Mouse (Mus musculus) ES-E14 (cell line): ENCODE results near the gene Khsrp. TPM values are rescaled to one million over a fixed set of nuclear protein-coding genes. Genes with fewer than 3 reads are reported as not detected.

Experiments
- DNase-seq: peaks from one replicate; pipeline ENCODE4 v3.0.0-alpha.2; 2013; ENCODE audit warnings: low read depth, low spot score
- H3K27ac ChIP-seq: 2 replicates; pipeline ENCODE4 v1.5.1; 2012; ENCODE audit warnings: low read depth, mild to moderate bottlenecking, low read length, moderate library complexity, mixed read lengths; ENCODE audit not compliant: poor library complexity, insufficient read depth, severe bottlenecking
- H3K36me3 ChIP-seq: 2 replicates; pipeline ENCODE4 v1.6.1; 2012; ENCODE audit warnings: mild to moderate bottlenecking, low read length, moderate library complexity, mixed read lengths; ENCODE audit not compliant: control insufficient read depth, poor library complexity, insufficient read depth, severe bottlenecking
- H3K4me1 ChIP-seq, 2 experiments: fragments of 150-350 bp in 1 of 2; sonication (generic) in 1 of 2; 2 replicates each; pipeline ENCODE4 v1.6.1; 2012; ENCODE audit warnings: low read length in 2 of 2, mild to moderate bottlenecking in 1 of 2, mixed read lengths in 1 of 2; ENCODE audit not compliant: control insufficient read depth in 2 of 2, insufficient read depth in 2 of 2, poor library complexity in 1 of 2
- H3K4me3 ChIP-seq, 2 experiments: fragments of 150-350 bp in 1 of 2; sonication (generic) in 1 of 2; 2 replicates each; pipeline ENCODE4 v1.5.1; 2012; ENCODE audit warnings: low read length in 2 of 2, low read depth in 1 of 2, mild to moderate bottlenecking in 1 of 2, mixed read lengths in 1 of 2; ENCODE audit not compliant: insufficient read depth in 1 of 2, poor library complexity in 1 of 2, severe bottlenecking in 1 of 2
- H3K9ac ChIP-seq: 2 replicates; pipeline ENCODE4 v1.6.1; 2012; ENCODE audit warnings: low read depth, mild to moderate bottlenecking, low read length, mixed read lengths; ENCODE audit not compliant: poor library complexity, insufficient read depth, severe bottlenecking
- H3K9me3 ChIP-seq: fragments of 150-350 bp; sonication (generic); 2 replicates; pipeline ENCODE4 v1.6.1; 2012; ENCODE audit warnings: low read depth, mild to moderate bottlenecking, low read length; ENCODE audit not compliant: control insufficient read depth, insufficient read depth
- CHD2 ChIP-seq: IDR thresholded peaks from 2 replicates; pipeline ENCODE4 v1.6.1; 2014; ENCODE audit warnings: mild to moderate bottlenecking, low read depth, low read length, inconsistent platforms
- HCFC1 ChIP-seq: IDR thresholded peaks from 2 replicates; pipeline ENCODE4 v1.6.1; 2012; ENCODE audit warnings: low read length, inconsistent platforms, borderline replicate concordance; ENCODE audit not compliant: insufficient read depth
- MAFK ChIP-seq: IDR thresholded peaks from 2 replicates; pipeline ENCODE4 v1.6.1; 2014; ENCODE audit warnings: mild to moderate bottlenecking, low read depth, low read length, inconsistent platforms; ENCODE audit not compliant: insufficient read depth
- ZC3H11A ChIP-seq: IDR thresholded peaks from 2 replicates; pipeline ENCODE4 v1.6.1; 2012; ENCODE audit warnings: low read depth, mild to moderate bottlenecking, inconsistent platforms, low read length, borderline replicate concordance
- ZNF384 ChIP-seq: IDR thresholded peaks from 2 replicates; pipeline ENCODE4 v1.6.1; 2012; ENCODE audit warnings: low read depth, low read length, inconsistent platforms
- in situ Hi-C, 2 experiments: fragments of 600-800 bp; cut with MboI; formaldehyde crosslinking; loops; one replicate each; pipeline ENCODE4 v1.15.1; 2025; ENCODE audit warnings: low sequenced_read_pairs in 2 of 2, inconsistent platforms in 1 of 2; ENCODE audit not compliant: unreplicated experiment in 2 of 2
- total RNA-seq: library from RNA; depleted of rRNA; stranded (reverse); fragments of 300-350 nt; gene quantifications from 2 replicates; pipeline ENCODE4 v1.2.3, GENCODE M21; 2012; rRNA removed

Gene Khsrp
- total RNA-seq, 1 experiment = 82.3 TPM

DNA sequence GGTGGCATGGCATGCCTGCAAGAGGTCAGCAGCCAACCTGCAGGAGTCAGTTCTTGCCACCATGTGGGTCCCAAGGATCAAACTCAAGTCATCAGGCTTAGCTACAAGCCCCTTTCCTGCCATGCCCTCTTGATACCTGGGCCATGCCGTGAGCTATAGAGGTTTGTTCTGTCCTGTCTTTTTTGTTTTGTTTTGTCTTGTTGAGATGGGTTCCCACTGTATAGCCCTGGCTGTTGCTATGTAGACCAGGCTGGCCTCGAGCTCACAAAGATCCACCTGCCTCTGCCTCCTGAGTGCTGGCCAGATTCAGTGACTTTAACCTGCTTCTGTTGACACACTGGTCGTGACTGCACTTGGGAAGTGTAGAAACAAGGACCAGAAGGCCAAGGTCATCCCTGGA, 55.9 kb downstream of the Khsrp start:
- Histone ChIP-seq H3K4me1 (peaks cover 1 to 3% of the 10 kb centered on the region in 2 experiments; a peak in 1 of 4 replicates), H3K4me3 (no peak overlapping the region), H3K36me3 (no peaks in the 10 kb centered on the region), H3K9me3 (no peaks in the 10 kb centered on the region), H3K27ac (no peak overlapping the region), H3K9ac (no peak overlapping the region)
- TF ChIP-seq CHD2 = no peak
- TF ChIP-seq ZC3H11A = no peak
- no peak for TF ChIP-seq MAFK
- TF ChIP-seq ZNF384 = no peak
- TF ChIP-seq HCFC1 = no peak
- in situ Hi-C loops = no loop called here
- no peak for DNase-seq

GRCm38 (mm10) chr17:56974708-56975240, 56.5 kb downstream of the Khsrp start:
- peaks cover 1 to 3% of the 10 kb centered on the region in 2 experiments; a peak in 1 of 4 replicates for H3K4me1 ChIP-seq
- H3K9ac ChIP-seq = no peak overlapping the region
- no peak for TF ChIP-seq ZNF384
- no peak for TF ChIP-seq HCFC1
- TF ChIP-seq ZC3H11A = no peak
- TF ChIP-seq MAFK = no peak
- in situ Hi-C loops = no loop called here
- no peak overlapping the region for H3K4me3 ChIP-seq
- no peaks in the 10 kb centered on the region for H3K9me3 ChIP-seq
- no peak overlapping the region for H3K27ac ChIP-seq
- no peaks in the 10 kb centered on the region for H3K36me3 ChIP-seq
- DNase-seq = no peak

DNA sequence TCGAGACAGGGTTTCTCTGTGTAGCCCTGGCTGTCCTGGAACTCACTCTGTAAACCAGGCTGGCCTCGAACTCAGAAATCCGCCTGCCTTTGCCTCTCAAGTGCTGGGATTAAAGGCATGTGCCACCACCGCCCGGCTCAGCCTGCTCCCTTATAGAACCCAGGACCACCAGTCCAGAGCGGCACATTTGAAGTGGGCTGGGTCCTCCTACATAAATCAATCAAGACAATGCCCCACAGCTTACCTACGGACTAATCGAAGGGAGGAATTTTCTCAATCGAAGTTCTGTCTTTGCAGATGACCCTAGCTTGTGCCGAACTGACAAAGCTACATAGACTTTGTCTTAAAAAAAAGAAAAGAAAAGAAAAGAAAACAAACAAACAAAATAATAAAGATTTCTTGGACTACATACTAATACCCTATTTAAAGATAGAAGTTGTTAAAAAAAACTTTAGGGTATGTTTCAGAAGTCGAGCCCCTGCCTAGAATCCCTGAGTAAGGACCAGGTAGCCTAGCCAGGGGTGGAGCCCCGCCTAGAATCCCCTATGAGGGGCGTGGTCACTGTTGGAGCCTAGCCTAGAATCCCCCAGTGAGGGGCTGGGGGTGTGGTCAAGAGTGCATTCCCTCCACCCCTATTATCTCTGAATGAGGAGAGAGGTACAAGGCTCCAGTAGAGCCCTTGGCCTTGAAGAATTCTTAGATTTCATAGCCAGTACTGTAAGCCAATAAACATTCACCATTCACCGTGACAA, 57.2 kb downstream of the Khsrp start:
- in situ Hi-C loops = no loop called here
- Histone ChIP-seq H3K27ac (no peak overlapping the region), H3K4me3 (no peak overlapping the region), H3K4me1 (peaks cover 1 to 3% of the 10 kb centered on the region in 2 experiments; a peak in 1 of 4 replicates), H3K36me3 (no peaks in the 10 kb centered on the region), H3K9me3 (no peaks in the 10 kb centered on the region), H3K9ac (no peak overlapping the region)
- peak; percentile 85 for DNase-seq
- no peak for TF ChIP-seq ZC3H11A
- no peak for TF ChIP-seq MAFK
- no peak for TF ChIP-seq CHD2
- TF ChIP-seq ZNF384 = no peak
- no peak for TF ChIP-seq HCFC1

Other genes with a start within 250 kb of the Khsrp start
- gene Rfx2, start 200.5 kb downstream of the Khsrp start, total RNA-seq = 15.8 and 22.5 TPM in 2 replicates
- 0.58 and 0.90 TPM in 2 replicates for gene Acsbg2, start 157.1 kb downstream of the Khsrp start, total RNA-seq
- gene 1700061G19Rik, start 156.0 kb downstream of the Khsrp start, total RNA-seq = 17.3 and 24.0 TPM in 2 replicates
- 24.6 and 25.9 TPM in 2 replicates for gene Mllt1, start 96.1 kb downstream of the Khsrp start, total RNA-seq
- gene Acer1, start 49.4 kb downstream of the Khsrp start, total RNA-seq = 0.54 and 0.74 TPM in 2 replicates
- gene Clpp, start 41.2 kb downstream of the Khsrp start, total RNA-seq = 185 and 187 TPM in 2 replicates
- gene Alkbh7, start 34.2 kb downstream of the Khsrp start, total RNA-seq = 37.1 and 39.5 TPM in 2 replicates
- gene Pspn, start 31.5 kb downstream of the Khsrp start, total RNA-seq = not detected in 2 replicates
- 71.6 and 101 TPM in 2 replicates for gene Gtf2f1, start 20.2 kb downstream of the Khsrp start, total RNA-seq
- gene Gm17949, start 20.1 kb downstream of the Khsrp start, total RNA-seq = not detected in 2 replicates
- 0.37 and 0.40 TPM in 2 replicates for gene Slc25a41, start 10.1 kb upstream of the Khsrp start, total RNA-seq
- 6.2 and 15.4 TPM in 2 replicates for gene Crb3, start 27.6 kb upstream of the Khsrp start, total RNA-seq
- 5.2 and 5.9 TPM in 2 replicates for gene Slc25a23, start 28.3 kb upstream of the Khsrp start, total RNA-seq
- 0.45 and 0.53 TPM in 2 replicates for gene Dennd1c, start 47.0 kb upstream of the Khsrp start, total RNA-seq
- gene Tubb4a, start 56.3 kb upstream of the Khsrp start, total RNA-seq = 0.32 and 0.89 TPM in 2 replicates
- 8.9 and 10.6 TPM in 2 replicates for gene Tnfsf9, start 73.8 kb upstream of the Khsrp start, total RNA-seq
- 1.2 TPM in 1 of 2 replicates, not detected in the other for gene Cd70, start 118.3 kb upstream of the Khsrp start, total RNA-seq
- gene Tnfsf14, start 162.7 kb upstream of the Khsrp start, total RNA-seq = 0.13 TPM in 1 of 2 replicates, not detected in the other
- gene C3, start 196.6 kb upstream of the Khsrp start, total RNA-seq = 0.22 and 0.37 TPM in 2 replicates
- 25.0 and 32.8 TPM in 2 replicates for gene Gpr108, start 216.9 kb upstream of the Khsrp start, total RNA-seq
- 40.6 and 45.5 TPM in 2 replicates for gene Trip10, start 217.9 kb upstream of the Khsrp start, total RNA-seq
- 1.1 and 1.3 TPM in 2 replicates for gene Vav1, start 247.6 kb upstream of the Khsrp start, total RNA-seq